Mouse (Mus musculus): Measurements from ENCODE around the gene Mia. TPM values are rescaled to one million over a fixed set of nuclear protein-coding genes. Genes with fewer than 3 reads are reported as not detected.

Mia gene
- polyA plus RNA-seq, 1 experiment from 2014 or later: 1.0 TPM

DNA sequence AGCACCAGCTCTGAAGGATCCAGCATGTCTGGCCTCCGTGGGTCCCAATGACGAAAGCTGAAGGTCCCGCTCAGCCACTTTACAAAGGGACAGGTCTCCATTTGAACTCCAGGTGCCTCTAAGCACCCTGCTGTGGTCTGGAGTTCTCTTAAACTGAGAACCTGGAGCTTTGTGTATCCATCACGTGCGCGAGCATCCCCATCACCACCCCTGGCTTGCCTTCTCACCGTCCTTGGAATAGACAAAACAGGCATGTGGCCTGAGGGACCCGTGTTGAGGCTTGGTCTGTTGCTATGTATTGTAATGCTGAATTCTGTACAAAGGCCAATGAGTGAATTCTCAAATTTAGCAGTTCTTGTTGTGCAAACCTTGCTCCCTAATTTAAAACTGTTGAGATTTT is 17.8 kb upstream of the Mia start:
- 90% methylated on average over 8 of the region's 8 CpGs for WGBS
- H3K27ac ChIP-seq: no peak overlapping the region
- DNase-seq (ENCODE audit: low spot score): no peak
- H3K27me3 ChIP-seq (ENCODE audit: insufficient read depth, poor library complexity, severe bottlenecking): no peaks in the 10 kb centered on the region
- peaks cover 44% of the 10 kb centered on the region for H3K36me3 ChIP-seq
- peaks cover 14% of the 10 kb centered on the region; the same call in 1 of the 2 replicates for H3K4me1 ChIP-seq
- no peaks in the 10 kb centered on the region for H3K9me3 ChIP-seq
- no peak overlapping the region for H3K4me3 ChIP-seq

DNA sequence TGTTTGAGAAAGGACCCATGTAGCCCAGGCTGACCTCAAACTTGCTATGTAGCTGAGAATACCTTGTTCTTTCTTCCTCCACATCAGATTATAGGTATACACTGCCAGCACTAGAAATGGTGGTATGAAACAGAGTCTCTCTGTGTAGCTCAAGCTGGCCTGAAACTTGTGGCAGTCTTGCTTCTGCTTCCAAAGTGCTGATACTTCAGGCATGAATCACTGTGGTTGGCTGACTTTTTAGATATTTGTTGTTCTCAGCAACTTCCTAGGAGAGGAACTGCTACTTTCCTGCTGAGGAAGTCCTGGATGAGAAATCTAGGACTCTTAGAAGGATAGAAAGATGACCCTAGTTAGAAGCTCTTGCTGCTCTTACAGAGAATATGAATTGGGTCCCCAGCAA is 17.4 kb upstream of the Mia start:
- H3K27ac ChIP-seq: no peak overlapping the region
- no peak overlapping the region for H3K4me3 ChIP-seq
- H3K36me3 ChIP-seq: peaks cover 44% of the 10 kb centered on the region
- H3K9me3 ChIP-seq: no peaks in the 10 kb centered on the region
- H3K27me3 ChIP-seq (ENCODE audit: insufficient read depth, poor library complexity, severe bottlenecking): no peaks in the 10 kb centered on the region
- peaks cover 19% of the 10 kb centered on the region; the same call in 1 of the 2 replicates for H3K4me1 ChIP-seq
- DNase-seq (ENCODE audit: low spot score): no peak

DNA sequence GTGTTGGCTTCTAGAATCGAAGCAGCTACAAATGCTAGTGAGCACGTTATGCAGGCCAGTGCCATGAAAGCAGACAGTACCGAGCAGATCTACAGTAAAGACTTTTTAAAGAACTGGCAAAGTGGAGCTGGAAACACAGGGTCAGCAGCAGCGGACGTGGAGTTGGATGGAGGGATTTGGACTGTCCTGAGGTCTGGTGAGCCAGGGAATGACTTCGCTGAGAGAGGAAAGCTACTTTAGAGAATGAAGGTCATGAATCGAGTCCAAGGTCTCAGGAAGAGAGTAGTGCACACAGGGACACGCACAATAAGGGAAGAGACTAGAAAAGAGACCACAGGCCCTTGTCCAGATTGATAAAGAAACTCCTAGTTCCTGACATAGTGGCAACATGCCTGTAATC is 16.7 kb upstream of the Mia start:
- Histone ChIP-seq H3K27ac (no peak overlapping the region), H3K4me3 (no peak overlapping the region), H3K4me1 (peaks cover 19% of the 10 kb centered on the region; the same call in 1 of the 2 replicates), H3K27me3 (ENCODE audit: insufficient read depth, poor library complexity, severe bottlenecking) (no peaks in the 10 kb centered on the region), H3K36me3 (peaks cover 44% of the 10 kb centered on the region), H3K9me3 (no peaks in the 10 kb centered on the region)
- no peak for DNase-seq (ENCODE audit: low spot score)
- WGBS: 86% methylated on average over 8 of the region's 8 CpGs

DNA sequence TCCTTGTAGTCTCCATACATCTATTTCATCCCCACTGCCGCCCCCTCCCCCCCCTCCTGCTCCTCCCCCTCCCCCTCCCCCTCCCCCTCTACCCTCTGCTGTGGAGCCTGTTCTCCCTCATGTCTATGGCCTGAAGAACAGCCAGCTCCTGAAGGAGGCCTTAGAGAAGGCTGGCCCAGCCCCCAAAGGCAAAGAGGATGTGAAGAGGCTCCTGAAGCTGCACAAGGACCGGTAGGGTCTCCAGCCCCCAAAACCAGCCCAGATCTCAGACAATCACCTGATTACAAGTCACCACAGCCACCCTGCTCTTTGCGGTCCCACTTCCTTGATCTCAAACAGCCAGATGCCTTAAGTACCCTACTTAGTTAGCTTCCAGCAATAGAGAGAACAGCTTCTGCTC is 16.2 kb upstream of the Mia start:
- Histone ChIP-seq H3K4me3 (peak overlapping the region; percentile 90; the same call in 1 of the 2 replicates), H3K27me3 (ENCODE audit: insufficient read depth, poor library complexity, severe bottlenecking) (no peaks in the 10 kb centered on the region), H3K4me1 (peaks cover 19% of the 10 kb centered on the region; the same call in 1 of the 2 replicates), H3K36me3 (peaks cover 44% of the 10 kb centered on the region), H3K9me3 (no peaks in the 10 kb centered on the region), H3K27ac (peak overlapping the region; percentile 98)
- WGBS: 82% methylated on average over 3 of the region's 3 CpGs
- DNase-seq (ENCODE audit: low spot score): no peak

DNA sequence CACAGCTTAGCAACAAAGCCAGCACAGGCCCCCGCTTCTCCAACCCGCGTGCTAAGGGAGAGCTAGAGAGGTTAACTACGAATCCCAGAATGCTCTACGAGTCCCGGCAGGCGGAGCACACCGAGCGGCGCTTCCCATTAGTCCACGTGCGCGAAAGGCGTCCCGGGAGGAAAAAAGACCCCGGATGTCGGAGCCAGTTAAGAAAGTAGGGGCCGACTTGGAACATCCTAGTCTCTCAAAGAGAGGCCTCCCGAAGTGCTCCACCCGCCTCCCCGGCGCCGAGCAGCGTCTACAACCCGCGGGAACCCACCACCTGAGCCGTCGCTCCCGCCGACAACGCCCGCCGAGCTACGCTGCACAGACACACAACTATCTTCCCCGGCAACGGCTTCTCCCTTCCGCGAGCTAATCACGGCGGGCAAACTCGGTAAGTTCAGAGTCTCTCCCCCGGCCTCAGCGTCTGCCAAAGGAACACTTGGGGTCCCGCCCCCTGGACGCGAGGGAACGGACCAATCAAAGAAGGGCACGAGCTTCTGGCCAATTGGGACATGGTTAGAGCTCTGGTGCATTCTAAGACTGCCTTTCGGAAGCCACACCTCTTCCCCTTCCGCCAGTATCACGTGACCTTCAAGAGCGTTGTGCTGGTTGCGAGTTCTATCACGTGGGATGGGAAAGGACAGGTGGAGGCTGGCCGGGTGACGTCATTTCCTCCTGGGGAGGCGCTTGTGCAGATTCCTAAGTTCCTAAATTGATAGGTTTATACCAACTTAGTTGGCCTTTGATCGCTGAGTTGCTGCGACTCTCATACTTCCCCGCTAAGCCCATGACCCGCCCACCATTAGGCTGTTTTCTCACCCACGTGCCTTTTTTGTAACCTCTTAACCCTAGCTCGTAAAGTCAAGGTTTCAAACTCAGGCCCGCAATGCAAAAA is 15.0 kb upstream of the Mia start, which contains the start of the genes BC024978 and Snrpa:
TSS of gene BC024978 (plus strand) at position 101 of the 931 bp plus-strand sequence.
TSS of gene Snrpa (minus strand) at position 591 of the 931 bp plus-strand sequence.
- Histone ChIP-seq H3K4me1 (peaks cover 19% of the 10 kb centered on the region; the same call in 1 of the 2 replicates), H3K27me3 (ENCODE audit: insufficient read depth, poor library complexity, severe bottlenecking) (no peaks in the 10 kb centered on the region), H3K36me3 (peaks cover 45% of the 10 kb centered on the region), H3K9me3 (no peaks in the 10 kb centered on the region), H3K27ac (peak within 1 kb of the TSS; percentile 98), H3K4me3 (peak within 1 kb of the TSS; percentile 90)
- peak; percentile 100 for DNase-seq (ENCODE audit: low spot score)
- under 1% methylated on average over 64 of the region's 64 CpGs for WGBS

DNA sequence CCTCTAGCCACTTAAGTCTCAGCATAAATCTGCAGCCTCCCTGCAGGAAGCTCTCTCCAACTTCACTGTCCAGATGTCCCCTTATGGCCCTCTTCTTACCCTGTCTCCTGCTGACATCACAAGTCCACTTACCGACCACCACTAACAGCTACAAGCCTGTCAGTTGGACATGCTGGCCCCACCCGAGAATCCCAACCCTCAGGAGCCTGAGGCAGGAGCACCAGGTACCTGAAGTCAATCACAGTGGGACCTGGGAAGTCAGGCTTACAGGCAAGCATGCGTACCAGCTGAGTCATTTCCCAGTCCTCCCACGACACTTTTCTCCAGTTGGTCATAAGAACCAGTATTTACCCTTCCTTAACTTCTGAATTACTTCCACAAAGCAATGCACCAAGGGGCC is 12.8 kb upstream of the Mia start:
- Histone ChIP-seq H3K36me3 (peaks cover 59% of the 10 kb centered on the region), H3K27ac (no peak overlapping the region), H3K27me3 (ENCODE audit: insufficient read depth, poor library complexity, severe bottlenecking) (no peaks in the 10 kb centered on the region), H3K4me3 (no peak overlapping the region), H3K9me3 (no peaks in the 10 kb centered on the region), H3K4me1 (peaks cover 19% of the 10 kb centered on the region; the same call in 1 of the 2 replicates)
- DNase-seq (ENCODE audit: low spot score): no peak
- WGBS: 79% methylated on average over 4 of the region's 4 CpGs

DNA sequence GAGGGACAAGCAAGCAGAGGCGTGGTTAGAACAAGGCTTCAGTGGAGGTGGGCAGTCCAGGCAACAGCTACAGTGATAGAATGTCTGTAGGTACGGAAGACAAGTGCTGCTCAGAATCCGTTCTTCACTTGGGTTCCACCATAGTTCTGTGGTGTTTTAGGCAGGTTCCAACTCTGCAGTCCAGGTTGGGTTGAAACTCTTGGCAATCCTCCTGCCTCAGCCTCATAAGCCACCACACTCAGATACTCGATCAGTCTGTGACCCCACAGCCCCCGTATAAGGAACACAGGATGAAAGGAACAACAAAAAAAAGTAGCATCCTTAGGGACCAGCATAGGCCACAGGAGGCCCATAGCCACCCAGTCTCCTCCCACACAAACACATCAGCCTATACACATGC is 11.5 kb upstream of the Mia start:
- Histone ChIP-seq H3K4me1 (peaks cover 19% of the 10 kb centered on the region; the same call in 1 of the 2 replicates), H3K27ac (no peak overlapping the region), H3K9me3 (no peaks in the 10 kb centered on the region), H3K4me3 (no peak overlapping the region), H3K36me3 (peaks cover 69% of the 10 kb centered on the region), H3K27me3 (ENCODE audit: insufficient read depth, poor library complexity, severe bottlenecking) (no peaks in the 10 kb centered on the region)
- WGBS: 90% methylated on average over 5 of the region's 5 CpGs
- no peak for DNase-seq (ENCODE audit: low spot score)

DNA sequence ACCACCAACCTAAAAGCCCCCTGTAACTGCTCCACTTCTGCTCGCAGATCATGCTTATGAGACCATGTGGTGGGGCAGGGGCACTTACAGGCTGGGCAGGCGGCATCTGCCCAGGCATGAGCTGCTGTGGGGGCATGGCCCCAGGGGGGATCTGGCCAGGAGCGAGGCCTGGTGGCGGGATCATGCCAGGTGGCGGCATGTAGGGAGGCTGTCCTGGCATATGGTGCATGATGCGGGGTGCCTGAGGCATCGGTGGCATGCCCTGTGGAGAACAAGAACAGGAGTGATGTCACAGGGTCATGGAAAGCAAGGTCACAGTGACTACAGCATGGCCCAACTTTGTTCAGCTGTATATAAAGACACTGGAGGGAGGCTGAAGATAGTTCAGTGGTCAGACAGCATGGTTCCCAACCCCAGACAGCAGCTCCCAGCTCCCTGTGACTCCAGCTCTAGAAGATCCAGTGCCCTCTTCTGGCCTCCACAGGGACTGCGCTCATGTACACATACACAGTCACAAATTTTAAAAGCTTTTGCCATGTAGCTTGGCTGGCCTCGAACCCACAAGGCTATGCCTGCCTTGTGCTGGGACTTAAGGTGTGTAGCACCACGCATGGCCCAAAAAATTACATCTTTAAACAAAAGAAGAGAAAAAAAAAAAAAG is 8.4 kb upstream of the Mia start:
- Histone ChIP-seq H3K27ac (no peak overlapping the region), H3K36me3 (peaks cover 97% of the 10 kb centered on the region), H3K4me1 (peaks cover 6% of the 10 kb centered on the region; the same call in 1 of the 2 replicates), H3K27me3 (ENCODE audit: insufficient read depth, poor library complexity, severe bottlenecking) (no peaks in the 10 kb centered on the region), H3K4me3 (no peak overlapping the region), H3K9me3 (no peaks in the 10 kb centered on the region)
- no peak for DNase-seq (ENCODE audit: low spot score)
- WGBS: 95% methylated on average over 10 of the region's 10 CpGs

DNA sequence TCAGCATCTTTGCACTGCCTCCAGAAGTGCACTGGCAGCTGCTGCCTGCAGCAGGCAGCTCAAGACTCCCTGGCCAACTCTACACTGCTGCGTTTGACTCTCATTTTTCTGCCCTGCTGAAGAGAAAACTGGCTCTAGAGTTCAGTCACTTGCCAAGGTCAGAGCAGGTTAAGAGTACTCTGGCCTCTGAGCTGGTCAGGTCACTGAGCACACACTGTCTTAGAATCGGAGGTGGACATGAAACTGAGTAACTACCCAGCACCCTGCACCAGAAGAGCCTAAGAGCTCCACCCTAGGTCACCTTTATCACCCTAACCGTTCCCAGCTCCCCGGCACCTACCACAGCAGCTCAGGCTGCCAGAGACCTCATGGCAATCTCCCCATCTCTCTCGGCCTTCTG is 5.0 kb upstream of the Mia start:
- no peaks in the 10 kb centered on the region for H3K4me1 ChIP-seq
- no peak for DNase-seq (ENCODE audit: low spot score)
- H3K27ac ChIP-seq: no peak overlapping the region
- H3K36me3 ChIP-seq: peaks cover 77% of the 10 kb centered on the region
- no peaks in the 10 kb centered on the region for H3K9me3 ChIP-seq
- H3K4me3 ChIP-seq: no peak overlapping the region
- no peaks in the 10 kb centered on the region for H3K27me3 ChIP-seq (ENCODE audit: insufficient read depth, poor library complexity, severe bottlenecking)
- WGBS: 85% methylated on average over 5 of the region's 5 CpGs

DNA sequence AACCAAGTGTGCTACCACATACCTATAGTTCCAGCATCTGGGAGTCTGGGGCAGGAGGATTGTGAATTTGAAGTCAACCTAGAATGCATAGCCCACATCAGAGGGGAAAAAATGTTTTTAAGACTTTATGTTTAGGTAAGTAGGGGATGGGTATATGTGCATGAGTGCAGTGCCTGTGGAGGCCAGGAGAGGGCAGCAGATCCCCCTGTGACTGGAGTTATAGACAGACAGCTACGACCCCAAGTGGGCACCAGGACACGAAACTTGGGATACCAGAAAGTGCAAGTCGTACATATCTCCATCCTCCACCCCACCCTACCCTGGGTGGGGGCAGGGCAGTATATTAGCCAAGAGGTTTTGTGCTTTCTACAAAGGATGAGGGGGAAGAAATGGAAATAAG is 4.0 kb upstream of the Mia start:
- Histone ChIP-seq H3K4me1 (no peaks in the 10 kb centered on the region), H3K9me3 (no peaks in the 10 kb centered on the region), H3K4me3 (no peak overlapping the region), H3K36me3 (peaks cover 67% of the 10 kb centered on the region), H3K27me3 (ENCODE audit: insufficient read depth, poor library complexity, severe bottlenecking) (no peaks in the 10 kb centered on the region), H3K27ac (no peak overlapping the region)
- 66% methylated on average over 3 of the region's 3 CpGs for WGBS
- DNase-seq (ENCODE audit: low spot score): no peak

DNA sequence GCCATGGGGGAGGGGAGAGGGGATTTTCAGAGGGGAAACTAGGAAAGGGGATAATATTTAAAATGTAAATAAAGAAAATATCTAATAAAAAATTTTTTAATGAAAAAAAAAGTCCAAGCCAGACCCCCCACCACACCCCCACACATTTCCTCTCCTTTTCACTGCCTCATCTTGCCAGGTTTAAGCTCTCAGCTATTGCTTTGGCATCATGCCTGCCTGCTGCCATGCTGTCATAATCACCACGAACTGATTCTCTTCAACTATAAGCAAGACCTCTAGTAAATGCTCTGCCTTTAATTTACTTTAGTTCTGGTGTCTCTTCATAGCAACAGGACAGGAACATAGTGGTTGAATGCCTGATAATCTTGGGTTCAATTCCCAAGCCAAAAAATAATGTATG is 1.5 kb upstream of the Mia start:
- Histone ChIP-seq H3K9me3 (no peaks in the 10 kb centered on the region), H3K27me3 (ENCODE audit: insufficient read depth, poor library complexity, severe bottlenecking) (no peaks in the 10 kb centered on the region), H3K4me1 (peaks cover 3% of the 10 kb centered on the region; the same call in 1 of the 2 replicates), H3K4me3 (no peak overlapping the region), H3K27ac (no peak overlapping the region), H3K36me3 (peaks cover 42% of the 10 kb centered on the region)
- no peak for DNase-seq (ENCODE audit: low spot score)
- whole genome bisulfite sequencing: 92% methylated on average over 1 of the region's 1 CpGs

DNA sequence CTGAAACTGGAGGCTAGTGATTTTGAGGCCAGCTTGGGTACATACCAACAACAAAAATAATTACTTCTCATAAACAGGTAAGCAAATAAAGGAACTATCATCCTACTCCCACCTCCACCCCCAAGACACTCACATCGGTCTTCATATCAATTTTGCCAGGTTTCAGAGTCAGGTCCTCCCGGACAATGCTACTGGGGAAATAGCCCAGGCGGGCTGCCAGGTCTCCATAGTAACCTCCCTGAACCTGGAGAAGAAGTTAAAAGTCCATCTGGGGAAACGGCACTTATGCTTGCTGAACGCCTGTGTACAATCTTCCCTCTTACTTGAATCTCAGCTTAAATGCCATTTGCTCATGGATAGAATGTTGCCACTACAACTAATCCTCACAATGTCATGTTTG is 921 bp downstream of the Mia start:
- no peak for DNase-seq (ENCODE audit: low spot score)
- Histone ChIP-seq H3K36me3 (peaks cover 24% of the 10 kb centered on the region), H3K4me1 (peaks cover 3% of the 10 kb centered on the region; the same call in 1 of the 2 replicates), H3K9me3 (no peaks in the 10 kb centered on the region), H3K27me3 (ENCODE audit: insufficient read depth, poor library complexity, severe bottlenecking) (no peaks in the 10 kb centered on the region), H3K27ac (no peak overlapping the region), H3K4me3 (no peak overlapping the region)
- 79% methylated on average over 5 of the region's 5 CpGs for WGBS
